Mouse (Mus musculus): ENCODE data around the gene Atp2a2.

Atp2a2 gene

DNA sequence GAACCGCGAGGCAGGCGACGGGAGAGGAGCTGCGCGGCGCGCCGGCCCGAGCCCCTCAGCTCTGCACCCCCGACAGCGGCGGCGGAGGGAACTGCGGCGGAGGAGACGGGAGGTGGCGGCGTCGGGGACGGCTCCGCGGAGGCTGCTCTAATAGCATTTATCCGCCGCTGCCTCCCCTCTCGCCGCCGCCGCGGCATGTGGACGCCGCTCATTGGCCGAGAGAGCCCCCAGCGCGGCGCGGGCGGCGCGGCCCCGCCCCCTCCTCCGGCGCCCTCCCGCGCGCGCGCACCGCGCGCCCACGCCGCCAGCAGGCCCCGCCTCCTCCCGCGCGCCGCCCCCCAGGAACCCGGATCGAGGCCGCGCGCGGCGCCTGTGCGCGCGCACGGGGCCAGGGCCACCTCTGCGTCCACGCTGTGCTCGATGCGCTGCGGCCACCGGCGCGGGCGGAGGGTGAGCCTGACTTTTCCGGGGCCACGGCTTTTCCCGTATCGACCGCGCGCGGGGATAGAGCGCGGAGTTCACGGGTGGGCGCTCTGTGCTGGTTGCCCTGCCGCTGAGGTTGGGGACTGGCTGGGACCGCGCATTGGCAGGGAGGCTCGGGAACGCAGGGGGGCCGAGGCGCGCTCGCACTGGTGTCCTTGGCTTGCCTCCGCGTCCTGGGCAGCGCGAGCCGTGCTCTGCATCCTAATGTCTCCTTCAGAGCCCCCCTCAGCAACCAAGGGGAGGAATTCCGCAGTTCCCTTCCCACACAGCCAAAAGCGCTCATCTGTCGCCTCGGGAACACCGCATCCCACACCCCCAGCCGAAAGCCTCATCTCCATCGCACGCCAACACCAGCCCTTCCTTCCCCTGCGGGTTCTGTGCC is at the start of gene Atp2a2:
Atp2a2 (minus strand) TSS at position 149 of the 865 bp plus-strand sequence.
- peak; percentile 93 for DNase-seq

- DNase-seq, result no peak
Measured at GRCm38 (mm10) chr5:122550460-122550859, 48.4 kb upstream of the Atp2a2 start.

- DNase-seq, result no peak
Measured at GRCm38 (mm10) chr5:122548671-122549070, 46.6 kb upstream of the Atp2a2 start.

- no peak for DNase-seq
Measured at GRCm38 (mm10) chr5:122547810-122548209, 45.8 kb upstream of the Atp2a2 start.

- DNase-seq, result peak; percentile 65
Measured at GRCm38 (mm10) chr5:122547251-122547714, 45.3 kb upstream of the Atp2a2 start.

DNA sequence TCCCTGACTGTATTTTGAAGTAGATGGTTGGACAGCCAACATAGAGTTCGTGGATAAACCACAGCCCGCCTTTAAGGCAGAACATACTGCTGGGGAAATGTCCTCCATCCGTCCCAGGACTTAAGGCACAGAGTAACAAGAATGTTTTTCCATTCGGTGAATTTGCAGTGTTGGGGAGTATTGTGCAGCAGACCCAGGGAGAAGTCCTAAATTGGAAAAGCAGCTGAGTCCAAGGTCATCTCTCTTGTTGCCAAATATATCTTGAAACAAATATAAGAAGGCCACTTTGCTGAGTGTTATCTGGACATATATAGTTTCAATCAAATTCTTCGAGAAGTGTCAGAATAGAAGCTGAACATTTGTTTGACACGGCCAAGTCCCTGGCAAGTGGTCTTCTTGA is 41.4 kb upstream of the Atp2a2 start:
- no peak for DNase-seq

DNA sequence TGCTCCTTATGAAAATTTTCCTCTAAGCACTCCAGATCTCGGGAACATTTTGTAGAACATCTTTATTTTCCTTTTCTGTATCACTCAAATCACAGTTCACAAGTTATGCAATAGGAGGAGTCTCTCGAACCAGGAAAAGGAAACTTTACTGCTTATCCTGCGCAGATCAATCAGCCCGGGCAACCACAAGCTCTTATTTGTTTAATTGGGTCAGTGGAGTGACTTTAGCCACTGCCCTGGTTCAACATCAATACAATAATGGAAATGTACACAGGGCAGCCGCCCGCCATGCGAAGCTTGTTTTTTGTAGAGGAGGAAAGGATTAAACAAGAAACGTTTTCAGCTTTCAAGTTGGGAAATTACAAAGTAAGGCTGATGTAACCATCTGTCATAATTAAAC is 39.8 kb upstream of the Atp2a2 start:
- no peak for DNase-seq

DNA sequence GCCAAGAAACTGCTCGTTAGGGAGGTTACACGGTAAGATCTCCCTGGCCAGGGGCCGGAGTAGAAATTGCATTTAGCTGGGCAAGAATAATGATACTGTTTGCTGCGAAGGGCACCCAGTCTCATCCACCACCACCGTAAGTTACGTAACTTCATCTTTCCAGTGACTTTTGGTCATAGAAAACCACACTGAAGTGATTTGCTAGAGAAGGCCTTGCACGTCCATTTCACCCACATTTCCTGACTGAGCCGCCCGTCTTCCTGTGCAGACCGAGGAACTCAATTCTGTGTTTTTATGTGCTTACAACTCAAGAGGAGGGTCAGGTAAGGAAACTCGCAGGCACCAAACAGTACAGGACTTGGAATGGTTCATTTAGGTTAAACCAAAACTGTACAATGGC is 36.1 kb upstream of the Atp2a2 start:
- DNase-seq, result no peak

- no peak for DNase-seq
Measured at GRCm38 (mm10) chr5:122537654-122538053, 35.6 kb upstream of the Atp2a2 start.

DNA sequence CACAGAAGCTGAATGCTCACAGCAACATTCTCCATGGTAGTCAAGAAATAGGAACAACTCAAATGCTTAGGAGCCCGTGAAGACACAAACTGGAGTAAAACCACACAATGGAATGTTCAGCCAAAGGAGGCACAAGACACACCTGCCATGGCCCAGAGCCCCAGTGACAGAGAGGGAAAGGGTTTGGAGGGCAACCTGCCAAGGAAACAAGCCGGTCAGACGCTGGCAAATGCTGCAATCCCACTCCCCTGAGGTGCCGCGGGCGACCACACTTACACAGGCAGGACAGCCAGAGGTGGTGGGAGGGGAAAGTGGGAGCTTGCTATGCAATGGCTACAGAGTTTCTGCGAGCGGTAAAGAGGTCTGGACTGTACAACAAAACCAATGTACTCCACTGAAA is 31.9 kb upstream of the Atp2a2 start:
- DNase-seq, result no peak

DNA sequence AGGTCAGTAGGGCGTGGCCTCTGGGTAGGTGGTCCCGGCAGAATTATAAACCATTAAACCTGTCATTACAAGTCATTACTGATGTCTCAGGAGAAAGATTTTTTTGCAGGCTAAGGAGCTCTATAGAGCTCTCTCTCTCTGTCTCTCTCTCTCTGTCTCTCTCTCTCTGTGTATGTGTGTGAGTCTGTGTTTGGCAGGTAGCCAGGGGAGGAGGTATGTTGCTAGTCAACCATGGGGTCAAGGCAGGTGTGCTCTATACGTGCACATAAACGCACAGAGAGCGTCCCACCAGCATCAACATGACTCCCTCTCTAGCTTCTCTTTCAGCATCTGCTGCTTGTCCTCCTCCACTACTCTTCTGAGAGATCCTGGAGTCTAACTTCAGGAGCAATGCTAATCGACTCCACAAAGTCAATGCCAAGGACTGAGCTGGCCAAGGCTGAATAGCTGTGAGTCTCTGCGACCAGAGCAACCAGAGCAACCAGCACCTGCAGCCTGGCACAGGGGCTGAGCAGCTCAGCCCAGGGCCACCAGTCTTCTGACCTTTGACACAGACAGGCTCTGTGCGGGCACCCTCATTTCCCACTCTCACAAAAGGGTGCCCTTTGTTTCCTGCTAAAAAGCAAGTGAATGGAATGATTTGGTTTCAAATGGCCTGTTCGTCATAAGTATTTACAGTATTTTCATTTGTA is 28.0 kb upstream of the Atp2a2 start:
- no peak for DNase-seq

DNA sequence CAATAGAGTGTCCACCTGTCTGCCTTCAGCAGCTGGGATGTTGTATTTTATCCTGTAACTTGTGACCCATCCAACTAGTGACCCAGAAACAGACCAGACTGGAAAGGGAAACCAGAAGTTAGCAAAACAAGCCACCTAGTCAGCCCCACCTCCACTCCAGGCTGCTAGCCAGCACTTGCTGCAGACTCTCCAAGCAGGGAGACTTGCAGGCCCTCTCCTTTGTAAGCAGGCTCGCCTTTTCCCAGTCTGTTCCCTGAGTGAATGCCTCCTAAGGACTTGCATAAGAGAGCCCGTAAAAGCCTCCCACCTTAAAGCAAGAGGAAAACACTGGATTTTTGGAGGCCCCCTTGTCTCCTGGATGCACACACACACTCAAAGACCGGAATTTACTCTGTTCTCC is 27.3 kb upstream of the Atp2a2 start:
- DNase-seq, result peak; percentile 67

- no peak for DNase-seq
Measured at GRCm38 (mm10) chr5:122528591-122528990, 26.6 kb upstream of the Atp2a2 start.

DNA sequence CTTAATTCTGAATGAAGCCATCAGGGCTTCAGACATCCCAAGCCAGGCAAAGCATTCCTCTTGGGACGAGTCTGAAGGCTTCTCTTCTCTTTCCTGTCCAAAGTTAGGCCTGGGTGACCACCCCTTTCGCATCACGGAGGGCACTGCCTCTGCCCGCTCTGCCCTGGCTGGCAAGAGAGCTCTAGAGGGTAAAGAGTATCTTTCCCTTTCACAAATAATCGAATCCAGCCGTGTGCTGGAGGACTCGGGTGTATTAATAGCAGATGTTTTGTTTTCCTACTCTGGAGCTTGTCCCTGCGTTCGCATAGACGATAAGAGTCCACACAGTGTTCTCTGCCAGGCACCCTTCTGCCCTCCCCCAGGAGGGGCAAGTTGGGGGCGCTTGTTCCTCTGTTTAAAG is 25.7 kb upstream of the Atp2a2 start:
- no peak for DNase-seq

- DNase-seq, result no peak
Measured at GRCm38 (mm10) chr5:122526878-122527730, 25.1 kb upstream of the Atp2a2 start.

GRCm38 (mm10) chr5:122526405-122526804 is 24.4 kb upstream of the Atp2a2 start:
- DNase-seq, result peak; percentile 43

- DNase-seq, result peak; percentile 25
Measured at GRCm38 (mm10) chr5:122525238-122525931, 23.4 kb upstream of the Atp2a2 start.

DNA sequence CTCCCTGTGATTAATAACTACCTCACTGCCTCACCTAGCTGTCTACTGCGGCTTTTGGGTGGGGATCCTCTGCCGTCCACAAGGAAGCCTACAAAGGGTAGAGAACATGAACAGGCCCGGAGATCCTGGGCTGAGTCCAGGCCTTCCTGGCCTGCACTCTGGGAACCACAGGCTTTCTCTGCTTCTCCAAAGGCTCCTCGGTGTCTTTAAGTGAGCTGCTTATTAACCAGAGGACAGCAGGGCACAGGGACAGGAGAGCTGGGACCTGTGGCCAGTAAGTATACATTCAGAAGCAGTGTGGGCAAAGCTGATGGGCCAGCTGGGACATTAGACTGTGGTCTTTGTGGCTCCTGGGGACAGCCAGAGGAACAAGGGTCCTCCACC is 22.8 kb upstream of the Atp2a2 start:
- no peak for DNase-seq

DNA sequence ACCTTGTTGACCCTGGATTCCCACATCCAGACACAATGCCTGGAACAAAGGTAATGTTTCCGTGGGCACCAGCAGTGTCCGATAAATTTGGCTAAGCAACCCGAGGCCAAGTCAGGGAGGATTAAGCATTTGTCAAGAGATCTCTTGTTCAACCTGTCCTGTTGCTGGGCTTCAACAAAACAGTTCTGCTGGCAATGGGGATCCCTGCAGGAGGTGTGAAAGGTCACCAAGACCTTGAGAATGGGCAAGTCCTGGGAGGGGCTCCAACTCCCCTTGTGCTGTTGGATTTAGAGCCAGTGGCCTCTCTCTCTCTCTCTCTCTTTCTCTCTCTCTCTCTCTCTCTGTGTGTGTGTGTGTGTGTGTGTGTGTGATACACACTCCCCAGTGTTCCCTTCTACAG is 22.2 kb upstream of the Atp2a2 start:
- no peak for DNase-seq

- DNase-seq, result no peak
Measured at GRCm38 (mm10) chr5:122521130-122521473, 19.1 kb upstream of the Atp2a2 start.

GRCm38 (mm10) chr5:122520254-122521129 is 18.5 kb upstream of the Atp2a2 start:
- no peak for DNase-seq

All from right cerebral cortex, adult 18-20 months (tissue).